Mouse (Mus musculus) bone marrow macrophage, adult 2 months (primary cell): ENCODE results near the gene Nr2f2. TPM values are rescaled to one million over a fixed set of nuclear protein-coding genes. Genes with fewer than 3 reads are reported as not detected.

Experiments used
- H3K27ac ChIP-seq: 2 replicates; pipeline ENCODE4 v1.5.1; 2012; ENCODE audit warnings: low read depth, low read length; ENCODE audit not compliant: insufficient read depth
- H3K4me1 ChIP-seq: 2 replicates; pipeline ENCODE4 v1.6.1; 2012; ENCODE audit warnings: low read length; ENCODE audit not compliant: control insufficient read depth, insufficient read depth
- H3K4me3 ChIP-seq: 2 replicates; pipeline ENCODE4 v1.5.1; 2012; ENCODE audit warnings: mild to moderate bottlenecking, low read length, moderate library complexity; ENCODE audit not compliant: insufficient read depth
- CTCF ChIP-seq: IDR thresholded peaks from 2 replicates; pipeline ENCODE4 v1.5.1; 2012; ENCODE audit warnings: low read depth, mild to moderate bottlenecking, low read length, moderate library complexity
- POLR2A ChIP-seq: IDR thresholded peaks from 2 replicates; pipeline ENCODE4 v1.6.1; 2012; ENCODE audit warnings: mild to moderate bottlenecking, low read depth, low read length, borderline replicate concordance
- polyA plus RNA-seq: library from polyadenylated mRNA; stranded (reverse); fragments of >200 nt; gene quantifications from 2 replicates; pipeline ENCODE4 v1.2.4, GENCODE M21; 2012; ENCODE audit not compliant: missing spikeins, insufficient read depth, insufficient read length

Gene Nr2f2
- polyA plus RNA-seq, 1 experiment, result not detected

DNA sequence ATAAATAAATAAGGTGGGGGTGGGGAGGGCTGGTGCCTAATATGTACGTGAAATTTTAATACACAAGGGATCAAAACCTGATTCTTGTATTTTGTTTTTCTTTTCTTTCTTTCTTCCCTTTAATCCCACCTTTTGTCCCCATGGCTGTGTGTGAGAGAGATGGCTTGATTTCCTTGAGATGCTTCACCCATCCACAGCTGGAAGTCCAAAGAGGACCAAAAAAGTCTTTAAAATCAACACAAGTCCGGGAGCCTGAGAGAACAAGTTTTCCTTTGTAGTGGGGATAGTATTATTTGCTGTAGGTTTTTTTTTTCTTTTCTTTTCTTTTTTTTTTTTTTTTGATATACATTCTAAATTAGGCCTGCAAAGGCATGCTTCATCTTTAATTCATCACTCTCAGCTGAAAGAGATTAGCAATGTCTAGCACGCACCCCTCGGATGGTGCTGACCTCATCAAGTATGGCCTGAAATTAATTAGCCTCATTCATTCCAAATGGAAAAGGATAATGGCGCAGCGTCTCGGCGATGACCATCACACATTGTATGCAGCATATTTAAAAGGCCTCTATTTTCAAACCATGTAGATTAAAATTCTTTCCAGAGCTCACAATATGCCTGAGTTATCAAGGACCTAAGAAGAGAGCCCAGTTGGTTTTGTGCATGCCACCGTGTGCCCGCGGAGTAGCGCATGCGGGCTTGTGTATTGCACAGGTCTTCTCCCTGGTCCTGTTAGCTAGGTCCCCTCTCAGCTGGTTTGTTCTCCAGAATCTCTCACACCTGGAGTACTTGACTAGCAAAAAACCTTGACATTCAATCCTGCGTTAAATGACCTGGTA lies 15.1 kb upstream of the Nr2f2 start:
- no peak for TF ChIP-seq CTCF
- TF ChIP-seq POLR2A, result no peak
- H3K27ac ChIP-seq, result no peak overlapping the region
- H3K4me1 ChIP-seq, result no peaks in the 10 kb centered on the region
- no peak overlapping the region for H3K4me3 ChIP-seq

DNA sequence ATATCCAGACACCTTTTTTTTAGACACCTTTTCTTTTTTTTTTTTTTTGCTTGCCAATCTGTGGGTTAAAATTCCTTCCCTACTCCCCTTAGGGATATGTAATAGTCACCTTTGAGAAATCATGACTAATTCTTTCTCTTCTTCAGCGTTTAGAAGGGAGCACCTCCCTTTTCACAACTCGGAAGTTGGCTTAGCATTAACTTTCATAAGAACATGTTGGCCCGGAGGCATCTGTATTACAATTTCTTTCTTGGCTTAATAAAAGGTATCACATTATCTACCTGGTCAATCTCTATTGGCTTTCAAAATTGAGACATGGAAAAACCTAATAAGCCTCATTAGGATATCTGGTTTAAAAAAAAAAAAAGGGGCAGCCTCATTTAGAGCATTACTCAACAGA lies 14.4 kb upstream of the Nr2f2 start:
- Histone ChIP-seq H3K4me3 (no peak overlapping the region), H3K4me1 (no peaks in the 10 kb centered on the region), H3K27ac (no peak overlapping the region)

DNA sequence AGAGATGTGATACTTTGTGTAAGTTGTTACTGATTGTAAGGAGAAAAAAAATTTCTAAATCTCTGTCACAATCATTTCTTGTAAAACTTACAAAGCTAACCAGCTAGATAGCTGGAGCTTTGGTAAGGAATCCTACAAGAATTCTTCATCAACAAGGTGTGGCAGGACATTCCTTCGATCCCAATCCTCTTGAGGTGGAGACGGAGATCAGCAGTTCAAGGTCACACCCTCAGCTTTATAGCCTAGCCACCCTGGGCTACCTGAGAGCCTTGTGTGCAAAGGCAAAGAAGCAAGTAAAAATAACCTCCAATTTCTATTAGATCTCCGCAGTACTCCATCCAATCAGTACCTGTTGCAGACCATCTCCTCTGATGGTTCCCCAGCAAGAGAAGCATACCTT lies 13.7 kb upstream of the Nr2f2 start:
- Histone ChIP-seq H3K4me3 (no peak overlapping the region), H3K27ac (no peak overlapping the region), H3K4me1 (no peaks in the 10 kb centered on the region)
- TF ChIP-seq POLR2A (no peak), CTCF (no peak)

More for the DNA sequence above, 14.4 kb upstream of the Nr2f2 start:
- no peak for TF ChIP-seq POLR2A
- TF ChIP-seq CTCF, result no peak

DNA sequence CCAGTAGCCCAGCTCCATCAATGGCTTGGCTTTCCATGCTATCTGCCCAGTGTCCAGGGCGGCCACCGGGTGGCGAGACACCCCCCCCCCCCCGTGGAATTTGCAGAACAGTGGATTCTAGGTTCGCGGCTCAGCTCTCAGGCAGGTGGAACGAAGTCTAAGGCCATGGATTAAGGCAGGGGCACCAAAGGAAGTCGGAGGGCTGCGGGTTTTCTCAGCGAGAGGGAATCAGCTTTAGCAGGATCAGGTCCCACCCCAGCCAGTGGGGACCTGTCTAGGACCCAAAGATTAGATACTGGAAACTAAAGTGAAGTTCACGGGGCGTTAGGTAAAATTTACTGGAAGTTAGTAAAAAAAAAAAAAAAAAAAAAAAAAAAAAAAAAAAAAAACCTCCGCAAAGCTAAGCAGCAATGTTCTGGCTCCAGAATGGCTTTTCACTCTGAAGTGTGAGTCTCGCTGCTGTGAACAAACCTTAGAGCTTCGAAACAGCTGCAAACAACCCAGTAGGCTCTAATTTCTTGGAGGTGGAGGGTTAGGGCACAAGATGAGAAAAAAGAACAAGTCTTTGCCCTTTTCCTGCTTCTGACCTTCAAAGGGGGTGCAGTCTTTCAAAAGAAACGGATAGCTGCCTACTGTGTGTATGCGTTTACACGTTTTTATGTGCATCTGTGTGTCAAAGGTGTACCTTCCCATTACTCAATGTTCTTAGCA lies 4.2 kb upstream of the Nr2f2 start:
- no peak for TF ChIP-seq CTCF
- H3K27ac ChIP-seq, result no peak overlapping the region
- no peak overlapping the region for H3K4me3 ChIP-seq
- H3K4me1 ChIP-seq, result no peaks in the 10 kb centered on the region

DNA sequence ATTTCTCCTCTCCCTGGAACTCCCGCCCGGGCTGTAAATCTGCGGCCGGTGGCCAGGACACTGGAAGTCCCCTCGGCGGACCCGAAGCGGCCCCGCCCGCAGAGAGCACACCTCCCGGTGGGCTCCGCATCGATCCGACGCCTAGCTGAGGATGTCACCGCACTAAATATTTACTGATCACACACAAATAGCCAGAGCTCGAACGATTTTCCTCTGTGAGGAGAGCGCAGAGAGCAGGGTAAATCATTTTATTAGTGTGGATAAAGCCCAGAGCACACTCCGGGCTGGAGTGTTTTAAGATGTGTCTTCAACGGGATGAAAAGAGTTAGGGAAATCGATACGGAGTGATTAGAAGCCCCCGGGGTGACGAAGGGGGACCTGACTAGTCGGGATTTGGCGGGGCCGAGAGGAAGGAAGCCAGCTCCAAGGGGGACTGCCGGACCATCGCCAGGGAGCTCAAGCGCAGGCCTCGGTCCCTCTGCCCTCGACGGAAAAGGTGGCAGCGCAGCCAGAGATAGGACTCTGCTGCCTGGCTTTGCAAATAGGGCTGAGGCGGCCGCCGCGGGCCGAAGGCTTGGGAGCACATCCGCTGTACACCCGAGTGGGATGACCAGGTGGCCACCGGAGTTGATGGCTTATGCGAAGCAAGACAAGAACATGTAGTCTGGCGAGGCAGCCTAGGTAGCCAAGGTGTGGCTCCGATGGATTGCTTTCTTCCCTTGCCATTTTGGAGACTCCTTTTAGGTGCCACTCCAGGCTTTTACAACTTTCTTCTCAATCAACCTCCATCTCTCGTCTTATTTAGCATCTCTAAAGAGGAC lies 3.4 kb upstream of the Nr2f2 start:
- Histone ChIP-seq H3K4me3 (no peak overlapping the region), H3K27ac (no peak overlapping the region), H3K4me1 (no peaks in the 10 kb centered on the region)
- TF ChIP-seq POLR2A, result no peak
- TF ChIP-seq CTCF, result no peak

DNA sequence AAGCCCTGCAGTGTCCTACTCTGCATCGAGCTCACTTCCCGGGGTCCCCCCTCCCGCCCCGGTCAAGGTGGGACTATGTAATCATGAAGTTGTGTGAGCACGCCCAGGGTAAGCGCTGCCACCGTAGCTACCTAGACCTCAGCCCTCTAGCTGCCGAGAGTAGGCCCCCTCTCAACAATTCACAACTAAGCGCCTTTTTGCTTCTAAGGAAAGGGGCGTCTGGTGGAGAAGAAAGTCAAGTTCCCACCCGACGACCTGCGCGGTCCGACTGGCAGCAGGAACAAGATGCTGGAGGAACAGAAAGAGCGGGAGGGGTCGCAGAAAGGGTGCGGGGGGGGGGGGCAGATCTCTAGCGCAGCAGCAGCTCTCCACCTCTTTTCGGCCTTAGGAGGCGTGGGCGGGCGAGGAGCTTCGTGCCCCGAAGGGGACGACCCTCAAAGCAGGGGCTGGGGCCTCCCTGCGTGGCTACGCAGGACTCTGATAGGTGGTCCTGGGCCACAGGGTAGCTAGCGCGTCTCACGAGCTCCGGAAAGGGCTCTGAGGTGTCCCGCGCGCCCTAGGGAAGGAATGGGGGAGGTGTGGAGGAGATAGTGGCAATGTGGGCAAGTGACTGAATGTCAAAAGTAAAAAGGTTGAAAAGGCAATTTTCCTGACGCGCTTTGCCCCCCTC lies 2.7 kb upstream of the Nr2f2 start:
- H3K27ac ChIP-seq, result no peak overlapping the region
- TF ChIP-seq CTCF (no peak), POLR2A (no peak)
- no peak overlapping the region for H3K4me3 ChIP-seq
- no peaks in the 10 kb centered on the region for H3K4me1 ChIP-seq

DNA sequence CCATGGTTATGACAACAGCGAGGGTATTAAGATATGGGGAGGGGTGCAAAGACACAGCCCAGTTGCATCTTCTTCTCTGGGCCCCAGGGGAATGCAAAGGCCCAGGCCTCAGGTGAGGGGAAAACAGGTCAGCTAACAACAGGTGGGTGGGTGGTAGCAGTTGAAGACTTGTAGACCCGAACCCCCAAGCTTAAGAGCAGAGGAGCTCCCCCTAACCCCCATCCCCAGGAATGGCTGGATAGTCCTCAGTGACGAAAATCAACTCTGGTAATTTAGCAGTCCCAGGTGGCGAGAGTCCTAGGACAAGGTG lies 2.2 kb upstream of the Nr2f2 start:
- H3K4me3 ChIP-seq, result no peak overlapping the region
- no peak overlapping the region for H3K27ac ChIP-seq
- no peak for TF ChIP-seq POLR2A
- no peak for TF ChIP-seq CTCF
- no peaks in the 10 kb centered on the region for H3K4me1 ChIP-seq

DNA sequence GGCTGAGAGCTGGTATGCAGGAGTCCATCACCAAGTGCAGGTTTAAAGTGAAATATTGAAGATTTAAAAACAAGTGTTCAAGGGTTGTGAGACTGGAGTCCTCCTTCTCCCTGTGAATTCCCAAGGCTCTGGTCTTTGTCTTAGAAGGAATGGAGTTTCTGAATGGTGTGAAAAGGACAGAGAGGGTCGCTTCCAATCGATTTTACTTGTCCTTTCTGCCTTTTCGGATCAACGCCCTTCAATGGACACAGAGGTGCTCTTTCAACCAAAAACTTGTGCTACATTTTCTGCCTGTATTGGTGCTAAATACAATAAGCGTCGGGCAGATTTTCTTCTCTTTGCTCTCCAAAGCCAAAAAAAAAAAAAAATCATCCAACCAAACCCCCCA lies 1.7 kb upstream of the Nr2f2 start:
- H3K4me3 ChIP-seq, result no peak overlapping the region
- TF ChIP-seq POLR2A, result no peak
- TF ChIP-seq CTCF, result no peak
- no peaks in the 10 kb centered on the region for H3K4me1 ChIP-seq
- no peak overlapping the region for H3K27ac ChIP-seq

DNA sequence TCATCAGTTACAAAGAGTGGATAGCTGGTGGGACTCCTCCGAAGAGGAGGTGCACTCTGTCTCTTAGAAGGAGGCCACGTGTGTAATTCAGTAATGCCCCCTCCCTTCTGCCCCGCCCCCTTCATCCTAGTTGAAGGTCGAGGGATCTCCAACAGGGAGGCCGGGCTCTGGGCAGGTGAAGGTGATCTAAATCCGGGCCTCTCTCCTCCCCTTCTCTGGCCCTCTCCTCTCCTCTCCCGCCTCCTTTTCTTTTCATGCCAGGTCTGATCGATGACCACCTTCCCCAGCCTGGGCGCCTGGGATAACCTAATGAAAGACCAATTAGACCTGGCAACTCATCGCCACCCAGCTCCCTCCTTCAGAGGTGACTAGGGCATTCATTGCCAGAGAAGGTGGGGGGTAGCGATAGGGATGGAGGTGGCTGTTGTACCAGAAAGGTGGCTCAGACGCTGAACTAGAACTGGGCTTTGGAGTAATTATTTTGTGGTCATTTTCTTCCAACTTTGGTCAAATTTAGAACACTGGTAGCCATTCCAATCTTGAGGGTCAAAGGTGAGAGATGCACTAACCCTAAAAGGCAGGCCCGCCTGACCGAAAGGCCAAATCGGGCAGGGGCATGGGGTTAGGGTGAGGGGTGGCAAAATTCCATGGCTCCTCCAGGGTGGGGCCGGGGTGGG lies 1.2 kb upstream of the Nr2f2 start:
- Histone ChIP-seq H3K27ac (no peak overlapping the region), H3K4me1 (no peaks in the 10 kb centered on the region), H3K4me3 (no peak overlapping the region)
- TF ChIP-seq POLR2A (no peak), CTCF (no peak)
